Mouse (Mus musculus) embryonic facial prominence, embryonic 15.5 days (tissue): ENCODE measurements around the gene Lrrc30. TPM values are rescaled to one million over a fixed set of nuclear protein-coding genes. Genes with fewer than 3 reads are reported as not detected.
A peak's percentile ranks its signal among the peaks of the same experiment; 100 is the strongest.

Experiments
- ATAC-seq: fragments of 200-750 bp; cut with Nextera tagmentation; 2 replicates; pipeline ENCODE4 v1.8.0; 2017; ENCODE audit warnings: low read depth, moderate TSS enrichment; ENCODE audit not compliant: insufficient number of reproducible peaks, low FRiP score, low TSS enrichment
- H3K27ac ChIP-seq: fragments of 300-500 bp; sonication (generic); replicated peaks from 2 replicates; pipeline ENCODE4 v1.5.1; 2015; ENCODE audit warnings: mild to moderate bottlenecking, inconsistent platforms
- H3K27me3 ChIP-seq: fragments of 300-500 bp; sonication (generic); 2 replicates; pipeline ENCODE4 v1.6.1; 2015; ENCODE audit warnings: inconsistent platforms
- H3K36me3 ChIP-seq: fragments of 300-500 bp; sonication (generic); 2 replicates; pipeline ENCODE4 v1.6.1; 2015; ENCODE audit warnings: mild to moderate bottlenecking, inconsistent platforms
- H3K4me1 ChIP-seq: fragments of 300-500 bp; sonication (generic); 2 replicates; pipeline ENCODE4 v1.6.1; 2015; ENCODE audit warnings: inconsistent platforms
- H3K4me2 ChIP-seq: fragments of 300-500 bp; sonication (generic); replicated peaks from 2 replicates; pipeline ENCODE4 v1.6.1; 2015; ENCODE audit warnings: mild to moderate bottlenecking, inconsistent platforms
- H3K4me3 ChIP-seq: fragments of 300-500 bp; sonication (generic); replicated peaks from 2 replicates; pipeline ENCODE4 v1.5.1; 2015; ENCODE audit warnings: mild to moderate bottlenecking, inconsistent platforms
- H3K9ac ChIP-seq: fragments of 300-500 bp; sonication (generic); 2 replicates; pipeline ENCODE4 v1.6.1; 2015; ENCODE audit warnings: inconsistent platforms
- H3K9me3 ChIP-seq: fragments of 300-500 bp; sonication (generic); replicated peaks from 2 replicates; pipeline ENCODE4 v1.6.1; 2016; ENCODE audit warnings: inconsistent platforms
- WGBS: fragments of 180-500 bp; shearing (Covaris S2); methylation state at CpG from one replicate; pipeline ENCODE4 v1.1.7; 2015; 5-methylcytosine and 5-hydroxymethylcytosine counted together
- polyA plus RNA-seq: library from polyadenylated mRNA; unstranded; fragments of >200 nt; fragmentation: Nextera tagmentation; extraction: Ambion mirVana; gene quantifications from 2 replicates; pipeline ENCODE4 v1.2.1, GENCODE M21; 2015

Gene Lrrc30
- polyA plus RNA-seq, 1 experiment from 2014 or later = 0.24 TPM

DNA sequence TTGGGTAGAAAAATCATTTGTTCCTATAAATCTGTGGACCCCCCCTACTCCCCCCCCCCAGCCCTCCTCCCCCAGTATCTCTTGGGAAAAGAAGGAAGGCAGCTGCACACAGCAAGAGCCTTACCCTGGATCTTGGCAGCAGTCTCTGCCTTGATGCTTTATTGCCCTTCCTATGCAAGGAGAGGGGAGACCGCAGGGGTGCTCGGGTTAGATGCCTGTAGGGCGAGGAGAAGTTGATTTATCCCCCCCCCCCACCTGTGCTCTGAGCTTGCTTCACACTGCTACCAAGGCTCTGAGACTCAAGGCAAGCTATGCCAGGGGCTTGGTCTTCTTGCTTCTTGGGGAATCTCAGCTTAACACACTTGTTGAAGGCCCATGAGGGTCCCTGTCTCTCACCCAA, 2.8 kb downstream of the Lrrc30 start:
- 52% methylated on average over 3 of the region's 3 CpGs for WGBS
- ATAC-seq = no peak
- Histone ChIP-seq H3K9ac (no peak overlapping the region), H3K4me3 (no peak overlapping the region), H3K4me2 (no peak overlapping the region; the same call in 1 of the 2 replicates), H3K9me3 (no peaks in the 10 kb centered on the region), H3K36me3 (no peaks in the 10 kb centered on the region), H3K4me1 (peaks cover 6% of the 10 kb centered on the region; the same call in 1 of the 2 replicates), H3K27me3 (no peaks in the 10 kb centered on the region), H3K27ac (no peak overlapping the region)

DNA sequence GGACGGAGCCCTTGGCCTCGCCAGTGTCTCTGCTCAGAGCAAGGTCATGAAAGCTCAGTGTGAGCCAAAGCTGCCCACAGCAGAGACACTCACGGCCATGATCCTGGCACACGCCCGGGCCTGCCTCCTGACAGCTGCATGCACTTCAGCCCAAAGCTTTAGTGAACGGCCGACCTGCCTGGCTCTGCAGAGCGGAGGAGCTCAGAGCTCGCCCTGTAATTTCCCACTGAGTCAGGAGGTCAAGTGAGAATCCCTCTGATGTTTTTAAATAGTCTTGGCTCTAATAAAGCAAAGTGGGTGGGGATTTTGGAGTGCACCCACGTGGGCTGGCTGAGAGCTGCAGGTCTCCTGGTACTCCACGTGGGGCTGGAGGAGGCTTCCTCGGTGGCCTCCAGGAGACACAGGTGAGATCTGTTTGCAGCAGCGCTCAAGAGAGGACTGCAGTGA, 3.3 kb downstream of the Lrrc30 start:
- Histone ChIP-seq H3K4me1 (peaks cover 6% of the 10 kb centered on the region; the same call in 1 of the 2 replicates), H3K27ac (no peak overlapping the region), H3K9ac (no peak overlapping the region), H3K36me3 (no peaks in the 10 kb centered on the region), H3K4me2 (no peak overlapping the region; the same call in 1 of the 2 replicates), H3K9me3 (no peaks in the 10 kb centered on the region), H3K4me3 (no peak overlapping the region), H3K27me3 (no peaks in the 10 kb centered on the region)
- WGBS = 27% methylated on average over 13 of the region's 13 CpGs
- ATAC-seq = peak; percentile 77; the same call in 1 of the 2 replicates

DNA sequence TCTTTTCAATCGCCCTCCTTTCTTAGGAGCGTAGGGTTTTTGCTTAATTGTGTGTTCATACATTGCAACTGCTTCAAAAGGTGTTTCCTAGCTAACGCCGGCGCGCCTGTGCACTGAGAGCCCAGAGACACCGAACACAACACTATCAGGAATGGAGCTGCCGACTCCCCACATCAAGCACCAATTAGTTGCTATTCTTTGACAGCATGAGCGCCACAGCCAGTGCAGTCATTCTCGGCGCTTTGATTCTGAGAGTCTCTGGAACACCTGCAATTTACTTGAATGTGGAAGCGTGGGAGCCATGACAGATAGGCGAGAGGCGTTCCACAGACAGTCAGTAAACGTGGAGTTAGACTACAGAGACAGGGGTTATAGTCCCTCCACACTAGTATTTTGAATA, 4.0 kb downstream of the Lrrc30 start:
- no peak for ATAC-seq
- WGBS = 80% methylated on average over 15 of the region's 15 CpGs
- H3K27me3 ChIP-seq = no peaks in the 10 kb centered on the region

DNA sequence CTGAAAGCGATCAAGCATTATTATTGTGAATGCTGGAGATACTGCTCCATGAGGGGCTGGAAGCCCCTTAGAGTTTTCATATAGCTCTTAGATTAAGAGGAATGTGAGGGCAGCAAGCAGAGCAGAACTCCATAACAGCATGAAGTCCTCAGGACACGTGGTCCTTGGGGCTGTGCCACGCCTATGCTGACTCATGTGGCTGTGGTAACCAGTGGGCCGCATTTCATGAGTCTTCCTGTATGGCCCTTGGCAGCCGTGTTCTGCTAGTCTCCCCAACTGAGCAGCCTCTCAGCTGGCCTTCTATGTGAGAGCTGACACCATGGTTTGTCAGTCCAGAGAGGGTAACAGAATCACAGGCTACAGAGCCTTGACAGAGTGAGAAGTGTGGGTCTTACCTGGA, 7.1 kb downstream of the Lrrc30 start:
- ATAC-seq = no peak
- no peaks in the 10 kb centered on the region for H3K9me3 ChIP-seq
- H3K9ac ChIP-seq = no peak overlapping the region
- no peak overlapping the region for H3K4me3 ChIP-seq
- H3K4me1 ChIP-seq = peaks cover 6% of the 10 kb centered on the region; the same call in 1 of the 2 replicates
- H3K36me3 ChIP-seq = no peaks in the 10 kb centered on the region
- WGBS = 75% methylated on average over 5 of the region's 5 CpGs
- no peak overlapping the region for H3K4me2 ChIP-seq
- H3K27ac ChIP-seq = no peak overlapping the region
- H3K27me3 ChIP-seq = no peaks in the 10 kb centered on the region

More for the DNA sequence above, 4.0 kb downstream of the Lrrc30 start:
- Histone ChIP-seq H3K9ac (no peak overlapping the region), H3K27ac (no peak overlapping the region), H3K9me3 (no peaks in the 10 kb centered on the region), H3K4me3 (no peak overlapping the region), H3K4me1 (peaks cover 6% of the 10 kb centered on the region; the same call in 1 of the 2 replicates), H3K36me3 (no peaks in the 10 kb centered on the region), H3K4me2 (no peak overlapping the region)

DNA sequence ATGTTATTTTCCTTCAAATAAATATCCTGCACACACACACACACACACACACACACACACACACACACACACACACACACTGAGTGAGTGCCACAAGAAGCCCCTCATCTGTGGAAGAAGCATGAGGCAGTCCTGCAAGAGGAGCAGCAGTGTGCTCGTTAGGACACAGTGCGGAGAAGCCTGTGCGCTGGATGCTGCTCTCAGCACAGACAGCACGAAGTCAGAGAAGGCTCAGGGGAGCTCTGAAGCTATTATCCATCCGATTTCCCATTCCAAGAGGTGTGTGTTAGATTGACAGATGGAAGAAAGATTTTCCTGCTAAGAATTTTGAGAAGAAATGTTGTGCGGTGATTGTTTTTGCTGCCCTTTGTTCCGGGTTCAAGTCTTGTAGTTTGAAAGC, 13.5 kb downstream of the Lrrc30 start:
- Histone ChIP-seq H3K9ac (no peak overlapping the region), H3K27ac (no peak overlapping the region), H3K36me3 (no peaks in the 10 kb centered on the region), H3K27me3 (no peaks in the 10 kb centered on the region), H3K9me3 (no peaks in the 10 kb centered on the region), H3K4me3 (no peak overlapping the region), H3K4me2 (no peak overlapping the region), H3K4me1 (no peaks in the 10 kb centered on the region)
- 63% methylated on average over 7 of the region's 7 CpGs for WGBS
- no peak for ATAC-seq

DNA sequence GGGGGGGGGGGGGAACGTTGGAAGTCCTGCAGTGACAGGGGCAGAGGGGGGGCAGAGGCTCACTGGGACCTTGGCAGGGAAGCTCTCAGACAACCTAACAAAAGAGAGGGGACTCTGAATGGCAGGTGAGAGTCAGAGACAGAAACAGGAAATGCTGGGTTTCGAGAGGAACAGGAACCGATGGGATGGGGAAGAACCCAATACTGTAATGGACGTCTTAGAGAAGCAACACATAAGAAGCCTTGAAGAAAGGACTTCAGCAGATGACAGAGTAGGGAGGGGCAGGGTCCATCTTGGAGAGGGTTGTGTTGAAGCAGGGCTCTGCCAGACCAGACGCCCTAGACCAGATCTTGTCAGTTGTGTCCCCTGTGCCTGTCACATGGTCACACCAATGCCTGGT, 18.1 kb downstream of the Lrrc30 start:
- Histone ChIP-seq H3K4me3 (no peak overlapping the region), H3K4me2 (no peak overlapping the region), H3K36me3 (no peaks in the 10 kb centered on the region), H3K9me3 (no peaks in the 10 kb centered on the region), H3K9ac (no peak overlapping the region), H3K27me3 (no peaks in the 10 kb centered on the region), H3K27ac (no peak overlapping the region), H3K4me1 (no peaks in the 10 kb centered on the region)
- WGBS = 73% methylated on average over 5 of the region's 5 CpGs
- no peak for ATAC-seq

DNA sequence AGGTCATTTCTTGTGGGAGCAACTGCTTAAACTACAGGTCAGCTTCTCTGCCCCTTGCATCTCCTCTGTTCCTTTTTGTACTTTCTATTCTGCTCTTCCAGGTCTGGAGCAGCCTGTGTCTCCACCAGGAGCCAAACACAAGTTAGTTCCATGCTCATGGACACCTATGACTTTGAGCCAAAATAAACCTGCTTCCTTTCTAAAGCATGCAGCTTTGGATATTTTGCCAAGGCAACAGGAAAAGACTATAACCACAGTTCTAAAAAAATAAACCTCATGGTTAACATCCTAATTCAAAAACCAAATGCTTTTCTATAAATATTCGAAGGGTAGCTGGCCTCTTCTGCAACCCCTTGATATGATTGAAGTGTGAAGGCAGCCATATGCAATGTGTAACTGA, 19.9 kb downstream of the Lrrc30 start:
- Histone ChIP-seq H3K9me3 (no peaks in the 10 kb centered on the region), H3K4me3 (no peak overlapping the region), H3K27ac (no peak overlapping the region), H3K36me3 (no peaks in the 10 kb centered on the region), H3K4me2 (no peak overlapping the region), H3K9ac (no peak overlapping the region), H3K4me1 (no peaks in the 10 kb centered on the region), H3K27me3 (no peaks in the 10 kb centered on the region)
- WGBS = 65% methylated on average over 1 of the region's 1 CpGs
- no peak for ATAC-seq

DNA sequence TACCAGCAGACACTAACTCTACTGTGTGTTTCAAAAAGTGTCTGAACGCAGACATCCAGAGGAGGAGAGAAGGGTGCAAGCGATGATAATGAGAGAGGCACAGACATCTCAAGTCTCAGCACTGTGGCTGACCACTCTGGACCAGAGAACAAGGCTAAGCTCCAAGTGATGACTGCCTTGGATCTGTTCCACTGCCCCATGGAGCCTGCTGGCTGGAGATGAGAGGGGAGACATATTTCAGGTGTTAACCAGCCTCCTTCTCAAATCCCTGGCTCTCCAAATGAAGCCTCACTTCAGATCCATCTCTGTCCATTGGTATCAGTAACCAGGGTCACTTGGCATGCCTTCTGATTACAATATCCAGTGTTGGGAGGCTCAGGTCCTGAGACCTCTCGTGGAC, 20.4 kb downstream of the Lrrc30 start:
- no peak for ATAC-seq
- Histone ChIP-seq H3K9me3 (no peaks in the 10 kb centered on the region), H3K4me2 (no peak overlapping the region), H3K4me3 (no peak overlapping the region), H3K27ac (no peak overlapping the region), H3K36me3 (no peaks in the 10 kb centered on the region), H3K27me3 (no peaks in the 10 kb centered on the region), H3K9ac (no peak overlapping the region), H3K4me1 (no peaks in the 10 kb centered on the region)
- WGBS = 82% methylated on average over 3 of the region's 3 CpGs

DNA sequence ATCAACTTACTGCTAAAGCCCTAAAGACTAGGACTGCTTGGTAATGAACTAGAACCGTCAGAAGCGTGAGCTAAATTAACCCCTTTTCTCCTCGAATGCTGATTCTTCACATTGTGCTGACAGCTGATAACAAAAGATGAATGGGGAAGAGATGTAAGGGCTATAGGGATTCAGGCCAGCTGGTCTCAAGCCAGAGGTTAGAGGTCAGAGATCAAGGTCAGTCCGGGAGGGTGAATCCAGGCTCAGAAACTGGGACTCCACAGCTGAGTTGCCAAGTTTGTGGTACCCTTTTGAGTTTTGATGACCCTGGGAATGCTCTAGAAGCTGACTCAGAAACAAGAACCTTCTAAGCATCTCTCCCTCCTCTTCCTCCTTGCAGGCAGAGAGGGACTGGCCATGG, 28.1 kb downstream of the Lrrc30 start:
- no peak overlapping the region for H3K4me2 ChIP-seq
- ATAC-seq = no peak
- 54% methylated on average over 4 of the region's 4 CpGs for WGBS

DNA sequence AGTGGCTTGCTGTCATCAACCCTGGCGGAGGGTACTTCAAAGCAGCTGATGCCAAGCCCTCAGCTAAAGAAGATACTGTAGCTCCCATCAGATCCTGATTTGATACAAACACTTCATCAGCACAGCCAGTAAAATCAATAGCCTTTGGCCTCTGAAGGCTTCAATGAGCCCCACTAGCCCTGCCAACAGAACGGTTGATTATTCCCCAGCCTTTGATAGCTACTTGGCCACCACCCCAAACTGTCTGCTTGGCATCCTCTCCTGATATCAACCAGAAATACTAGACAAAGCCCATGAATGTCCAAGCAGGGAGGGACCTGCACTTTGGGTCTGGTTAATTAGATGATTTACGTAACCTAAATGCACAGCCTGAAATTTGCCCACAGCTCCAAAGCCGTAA, 30.0 kb downstream of the Lrrc30 start:
- no peaks in the 10 kb centered on the region for H3K4me1 ChIP-seq
- H3K27ac ChIP-seq = no peak overlapping the region
- no peak for ATAC-seq
- no peaks in the 10 kb centered on the region for H3K36me3 ChIP-seq
- H3K4me2 ChIP-seq = no peak overlapping the region
- WGBS = 75% methylated on average over 4 of the region's 4 CpGs
- H3K4me3 ChIP-seq = no peak overlapping the region
- no peaks in the 10 kb centered on the region for H3K9me3 ChIP-seq
- H3K27me3 ChIP-seq = no peaks in the 10 kb centered on the region
- no peak overlapping the region for H3K9ac ChIP-seq

More for the DNA sequence above, 28.1 kb downstream of the Lrrc30 start:
- H3K27ac ChIP-seq = no peak overlapping the region
- H3K27me3 ChIP-seq = no peaks in the 10 kb centered on the region
- no peaks in the 10 kb centered on the region for H3K9me3 ChIP-seq
- no peaks in the 10 kb centered on the region for H3K4me1 ChIP-seq
- no peaks in the 10 kb centered on the region for H3K36me3 ChIP-seq
- H3K4me3 ChIP-seq = no peak overlapping the region
- no peak overlapping the region for H3K9ac ChIP-seq

DNA sequence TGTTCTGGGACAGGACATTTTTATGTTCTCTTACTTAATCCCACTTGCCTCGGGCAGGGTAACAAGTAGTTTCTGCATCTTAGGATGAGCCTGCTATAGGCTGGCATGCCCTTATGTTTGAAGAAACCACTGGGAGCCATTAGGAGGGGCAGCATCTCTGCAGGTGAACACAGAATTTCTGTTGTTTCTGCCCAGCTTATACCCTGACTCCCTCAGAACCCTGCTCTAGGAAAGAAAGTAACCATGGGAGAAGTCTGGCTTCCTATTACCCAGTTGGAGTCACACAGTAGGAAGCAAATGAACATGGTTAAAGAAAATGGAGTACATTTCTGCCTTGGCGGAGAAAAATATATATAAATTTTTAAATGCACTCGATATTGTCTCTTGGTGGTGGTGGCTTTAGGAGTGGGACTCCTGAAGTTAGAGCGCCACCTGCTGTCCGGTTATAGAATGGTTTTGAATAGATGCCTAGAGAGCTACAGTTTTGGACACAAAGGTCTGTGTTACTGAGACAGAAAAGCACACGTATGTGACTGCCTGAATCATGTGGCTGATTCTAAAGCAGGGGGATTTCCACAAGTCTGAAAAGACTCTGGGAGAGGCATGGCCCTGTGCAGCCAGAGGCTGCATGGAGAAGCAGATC, 47.5 kb downstream of the Lrrc30 start:
- H3K4me3 ChIP-seq = no peak overlapping the region
- H3K9ac ChIP-seq = no peak overlapping the region
- no peaks in the 10 kb centered on the region for H3K36me3 ChIP-seq
- H3K4me1 ChIP-seq = no peaks in the 10 kb centered on the region
- no peaks in the 10 kb centered on the region for H3K9me3 ChIP-seq
- H3K27ac ChIP-seq = no peak overlapping the region
- ATAC-seq = peak; percentile 47; the same call in 1 of the 2 replicates
- H3K4me2 ChIP-seq = no peak overlapping the region
- WGBS = 17% methylated on average over 6 of the region's 6 CpGs
- H3K27me3 ChIP-seq = no peaks in the 10 kb centered on the region

DNA sequence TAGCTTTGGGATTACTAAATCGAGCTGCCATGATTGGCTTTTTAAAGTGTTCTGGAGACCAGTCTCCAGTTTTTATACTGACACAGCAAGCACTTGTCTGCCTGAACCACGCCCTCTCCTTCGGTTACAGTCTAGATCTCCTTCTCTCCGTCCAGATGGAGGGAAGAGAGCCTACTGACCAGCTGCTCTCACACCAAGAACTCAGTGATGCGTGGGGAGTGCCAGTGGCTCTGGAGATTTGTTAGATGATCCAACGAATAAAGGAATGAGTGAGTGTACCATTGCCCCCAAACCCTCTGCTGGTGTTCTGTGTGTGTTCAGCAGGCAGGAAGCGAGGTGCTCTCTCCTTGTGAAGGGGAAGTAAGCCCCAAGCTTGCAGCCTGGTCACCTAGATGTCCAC, 48.0 kb downstream of the Lrrc30 start:
- Histone ChIP-seq H3K4me3 (no peak overlapping the region), H3K27me3 (no peaks in the 10 kb centered on the region), H3K4me1 (no peaks in the 10 kb centered on the region), H3K4me2 (no peak overlapping the region), H3K27ac (no peak overlapping the region), H3K9me3 (no peaks in the 10 kb centered on the region), H3K9ac (no peak overlapping the region), H3K36me3 (no peaks in the 10 kb centered on the region)
- ATAC-seq = no peak
- 64% methylated on average over 7 of the region's 7 CpGs for WGBS
